Mouse (Mus musculus) spleen, adult 12 weeks (tissue): Measurements from ENCODE around the gene Hsd17b11.

Experiments
- DNase-seq: peaks from one replicate; pipeline ENCODE4 v3.0.0; 2022; ENCODE audit warnings: low spot score

The Hsd17b11 gene

DNA sequence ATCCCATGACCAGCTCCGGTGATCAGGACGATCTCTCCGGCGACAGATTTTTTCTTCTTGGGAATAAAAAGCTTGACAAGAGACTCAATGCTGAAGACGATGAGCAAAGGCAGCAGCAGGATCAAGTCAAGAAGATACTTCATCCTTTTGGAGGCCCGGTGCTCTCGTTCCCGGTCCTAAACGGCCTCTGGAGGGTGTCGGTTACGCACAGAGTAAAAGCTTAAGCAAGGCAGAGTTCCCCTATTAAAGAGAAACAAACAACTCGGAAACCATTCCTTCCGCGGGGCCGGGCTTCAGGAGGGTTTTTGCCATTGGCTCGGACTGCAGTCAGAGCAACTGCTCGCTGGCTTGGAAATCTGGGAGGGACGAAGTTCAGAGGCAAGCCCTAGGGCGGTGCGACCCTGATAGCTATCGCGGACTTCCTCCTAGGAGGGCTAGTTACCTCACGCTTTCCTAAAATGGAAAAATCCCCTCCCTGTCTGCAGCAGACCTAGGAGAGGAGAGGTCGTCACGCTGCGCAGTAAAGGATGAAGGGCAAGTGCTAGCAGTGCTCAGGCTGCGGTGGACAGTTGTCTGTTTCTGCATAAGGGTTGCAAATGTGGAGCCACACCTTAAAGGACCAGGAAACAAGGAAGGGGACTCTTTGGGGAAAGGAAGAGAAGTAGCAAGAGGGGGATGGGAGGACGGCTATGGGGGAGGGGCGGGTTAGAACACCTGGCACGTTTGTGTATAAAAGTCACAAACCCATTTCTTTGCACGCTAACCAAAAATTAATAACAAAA is at the start of gene Hsd17b11:
Gene Hsd17b11, minus strand, starts transcription at position 323 of the 782 bp plus-strand sequence.
- DNase-seq, result peak; percentile 35

DNA sequence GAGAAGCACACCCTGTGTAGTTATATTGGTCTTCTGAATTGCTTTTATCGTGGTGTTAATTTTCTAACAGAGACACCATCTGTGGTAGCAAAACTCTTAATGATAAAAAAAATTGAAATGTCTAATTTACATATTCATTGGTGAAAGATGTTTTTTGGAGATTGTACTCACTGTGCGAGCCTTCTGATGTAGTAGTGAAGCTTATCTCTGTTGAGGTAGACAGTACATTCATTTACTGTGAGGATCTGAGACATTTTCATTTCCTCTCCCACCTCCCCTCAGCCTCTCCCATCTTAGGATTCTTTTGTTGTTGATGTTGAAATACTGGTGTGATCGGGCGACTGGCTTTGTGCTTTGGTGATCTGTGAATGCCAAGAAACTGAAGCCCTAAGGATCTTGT is 49.3 kb upstream of the Hsd17b11 start:
- no peak for DNase-seq

DNA sequence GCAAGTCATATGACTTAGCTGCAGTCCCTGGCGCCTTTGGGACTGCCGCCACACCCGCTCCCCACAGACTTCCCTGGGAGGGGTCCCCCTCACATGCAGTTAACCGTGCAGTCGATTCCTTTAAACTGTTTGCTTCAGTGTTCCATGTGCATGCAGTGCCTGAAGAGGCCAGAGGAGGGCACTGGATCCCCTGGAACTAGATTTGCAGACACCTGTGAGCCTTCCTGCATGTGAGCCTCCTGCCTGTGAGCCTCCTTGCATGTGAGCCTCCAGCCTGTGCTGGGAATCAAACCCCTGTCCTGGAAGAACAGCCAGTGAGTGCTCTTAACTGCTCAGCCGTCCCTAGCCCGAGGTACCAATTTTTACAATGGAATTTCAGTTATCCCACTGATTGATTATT is 47.0 kb upstream of the Hsd17b11 start:
- no peak for DNase-seq

DNA sequence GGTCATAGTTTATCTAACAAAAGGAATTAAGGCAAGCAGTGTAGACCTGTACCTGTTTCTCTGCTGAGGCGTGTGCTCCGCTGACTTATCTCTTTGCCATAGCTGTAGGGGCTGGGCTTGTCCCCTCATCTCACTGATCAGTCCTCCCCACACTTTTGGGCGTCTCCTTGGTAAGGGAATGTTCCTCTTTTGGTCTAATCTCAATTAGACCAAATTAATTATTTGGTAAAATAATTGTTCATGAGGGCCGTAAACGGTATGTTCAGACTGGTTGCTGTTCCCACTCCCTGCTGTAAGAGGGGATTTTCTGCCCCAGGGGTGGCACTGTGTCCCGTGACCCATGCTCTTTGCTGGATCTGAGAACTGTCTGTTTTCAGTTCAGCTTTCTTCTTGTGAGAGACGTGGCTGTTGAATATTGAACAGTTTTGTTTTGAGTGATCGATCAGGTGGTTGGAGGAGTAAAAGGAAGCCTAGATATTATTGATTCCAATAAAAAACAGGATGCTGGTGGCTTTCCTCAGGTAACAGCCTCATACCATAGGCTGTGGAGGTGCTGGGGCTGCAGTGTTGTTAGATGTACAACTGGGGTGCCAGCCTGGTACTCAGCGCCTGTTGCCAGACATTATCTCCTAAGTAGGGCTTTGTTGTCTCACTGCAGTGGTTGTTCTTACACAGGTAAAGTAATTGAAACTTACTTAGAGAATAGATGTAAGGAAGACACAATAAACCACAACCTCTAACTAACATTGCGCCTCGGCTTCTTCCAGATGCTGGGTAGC is 41.2 kb upstream of the Hsd17b11 start:
- no peak for DNase-seq

DNA sequence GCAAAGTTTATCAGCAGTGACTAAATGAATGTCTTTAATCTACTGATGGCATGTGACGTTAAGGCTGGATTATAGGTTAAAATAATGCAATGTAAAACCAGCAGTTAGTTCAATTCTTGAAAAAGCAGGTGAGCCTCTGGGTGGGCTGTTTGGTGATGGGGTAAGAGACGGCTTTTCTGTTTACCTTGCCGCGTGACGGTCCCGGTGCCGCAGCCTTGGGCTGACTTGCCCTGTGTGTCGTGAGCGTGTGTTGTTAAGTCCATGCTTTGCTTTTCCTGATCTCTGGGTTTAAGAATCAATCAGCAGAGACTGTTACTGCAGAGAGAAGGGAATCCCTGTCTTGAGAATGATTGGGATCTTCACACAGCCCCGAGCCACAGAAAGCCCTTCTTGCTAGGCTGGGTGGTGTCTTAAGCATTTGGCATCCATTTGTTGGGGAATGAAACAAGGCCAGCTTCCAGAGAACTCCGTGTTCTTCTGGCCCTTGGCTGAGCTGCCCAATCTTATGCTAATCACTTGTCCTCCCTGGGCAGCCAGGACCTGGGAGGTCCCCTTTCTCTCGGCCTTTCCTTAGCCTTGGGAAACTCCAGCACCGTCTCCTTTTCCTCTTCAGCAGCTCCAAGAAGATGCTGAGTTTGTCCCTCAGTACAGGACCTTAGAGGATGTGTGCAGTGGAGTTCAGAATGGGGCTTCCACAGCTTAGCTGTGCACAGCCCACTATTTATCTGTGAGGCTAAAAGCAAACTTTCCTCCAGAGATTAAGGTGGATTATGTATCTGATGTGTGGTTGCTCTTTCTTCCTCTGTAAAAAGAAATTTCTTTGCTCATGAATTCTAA is 40.4 kb upstream of the Hsd17b11 start:
- no peak for DNase-seq

DNA sequence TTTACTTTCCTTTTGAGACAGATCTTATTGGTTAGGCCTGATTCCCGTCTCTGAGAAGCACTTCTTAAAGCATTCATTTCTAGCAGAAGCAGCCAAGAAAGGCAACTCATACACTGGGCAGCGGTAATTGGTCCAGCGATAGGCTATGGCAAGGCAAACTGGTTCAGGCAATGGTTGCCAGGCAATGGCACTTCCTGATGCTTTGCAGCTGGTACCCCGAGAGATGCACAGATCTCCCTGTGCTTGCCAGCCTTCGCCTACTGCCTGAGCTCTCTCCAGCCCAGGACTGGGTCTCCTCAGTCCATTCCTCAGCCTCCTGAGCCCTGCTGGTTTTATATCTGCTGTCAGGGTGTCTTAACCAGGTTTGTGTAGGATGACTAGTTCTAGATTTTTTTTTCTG is 38.7 kb upstream of the Hsd17b11 start:
- DNase-seq, result no peak

DNA sequence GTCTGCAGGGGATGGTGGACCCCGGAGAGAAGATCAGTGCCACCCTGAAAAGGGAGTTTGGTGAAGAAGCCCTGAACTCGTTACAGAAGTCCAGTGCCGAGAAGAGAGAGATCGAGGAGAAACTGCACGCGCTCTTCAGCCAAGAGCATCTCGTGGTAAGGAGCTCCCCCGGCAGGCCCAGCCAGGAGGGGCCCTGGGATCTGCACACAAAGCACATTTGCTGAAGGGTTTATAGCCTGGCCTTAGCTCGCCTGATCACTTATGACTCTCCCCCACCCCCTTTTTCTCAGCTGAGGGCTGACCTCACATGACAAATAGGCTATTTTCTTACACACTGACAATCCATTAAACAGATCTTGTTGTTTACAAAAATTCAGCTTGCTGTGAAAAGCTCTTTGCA is 37.9 kb upstream of the Hsd17b11 start:
- DNase-seq, result no peak

DNA sequence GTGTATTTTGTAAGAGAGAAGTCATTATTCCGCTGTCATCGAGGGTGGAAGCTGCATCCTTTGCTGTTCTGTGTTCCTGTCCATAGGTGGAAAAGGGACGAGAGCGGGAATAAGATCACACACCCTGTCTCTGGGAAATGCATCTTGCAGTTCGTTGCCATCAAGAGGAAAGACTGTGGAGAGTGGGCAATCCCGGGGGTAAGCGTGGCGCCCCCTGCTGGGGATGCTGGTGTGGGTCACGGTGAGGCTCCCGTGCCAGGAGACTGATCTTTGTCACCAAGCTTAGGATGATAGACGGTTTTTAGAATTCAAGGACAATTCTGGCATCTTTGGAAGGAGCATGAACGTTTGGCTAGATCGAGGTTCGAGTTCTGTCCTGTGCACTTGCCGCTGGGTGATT is 36.3 kb upstream of the Hsd17b11 start:
- DNase-seq, result peak; percentile 39

DNA sequence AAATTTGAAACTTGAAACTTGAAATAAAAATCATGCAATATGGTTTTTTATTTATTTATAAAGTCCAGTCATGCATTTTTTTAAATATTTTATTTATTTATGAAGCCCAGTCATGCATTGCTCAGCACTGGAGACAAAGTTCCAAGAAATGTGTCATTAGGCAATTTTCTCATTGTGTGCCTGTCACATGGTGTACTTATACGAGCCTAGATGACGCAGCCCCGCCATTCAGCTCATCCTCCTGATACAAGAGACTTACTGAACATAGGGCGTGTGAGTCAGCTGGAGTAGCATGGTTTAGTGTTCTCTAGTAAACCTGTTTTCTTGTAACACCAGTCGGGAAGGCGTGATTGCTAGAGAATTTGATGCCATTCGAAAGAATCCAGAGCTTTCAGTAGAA is 34.6 kb upstream of the Hsd17b11 start:
- no peak for DNase-seq

DNA sequence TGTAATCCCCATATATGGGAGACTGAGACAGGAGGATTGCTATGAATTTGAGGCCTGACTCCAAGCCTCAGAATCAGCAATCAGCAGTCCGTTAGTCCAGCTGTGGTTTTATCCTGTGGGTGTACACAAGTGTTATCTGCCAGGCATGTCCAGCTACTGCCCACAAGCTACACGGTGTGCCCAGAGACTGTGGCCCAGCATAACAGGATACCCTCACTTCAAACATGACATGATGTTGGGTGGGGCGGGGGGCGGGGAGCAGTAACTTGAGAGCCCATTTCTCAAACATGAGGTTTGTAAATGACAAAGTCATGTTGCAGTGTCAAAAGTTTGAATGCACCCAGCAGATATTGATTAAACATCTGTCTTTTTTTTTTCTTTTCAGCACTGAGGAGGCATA is 34.1 kb upstream of the Hsd17b11 start:
- no peak for DNase-seq

DNA sequence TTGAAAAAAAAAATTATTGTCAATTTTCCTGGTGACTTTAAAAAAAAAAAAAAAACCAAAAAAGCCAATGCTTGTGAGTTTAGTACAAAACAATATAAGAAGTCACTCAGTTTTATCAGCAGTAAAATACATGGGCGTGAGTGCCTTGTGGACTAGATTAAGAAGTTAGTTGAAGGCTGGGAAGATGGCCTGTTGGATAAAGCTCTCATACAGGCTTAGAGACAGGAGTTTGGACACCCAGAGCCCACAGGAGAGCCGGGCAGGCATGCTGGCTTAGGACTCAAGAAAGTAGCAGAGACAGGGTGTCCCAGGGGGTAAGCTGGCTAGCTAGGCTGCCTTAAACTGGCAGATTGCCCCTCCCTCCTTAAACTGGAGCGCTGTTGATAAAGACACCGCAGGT is 33.2 kb upstream of the Hsd17b11 start:
- DNase-seq, result peak; percentile 21

DNA sequence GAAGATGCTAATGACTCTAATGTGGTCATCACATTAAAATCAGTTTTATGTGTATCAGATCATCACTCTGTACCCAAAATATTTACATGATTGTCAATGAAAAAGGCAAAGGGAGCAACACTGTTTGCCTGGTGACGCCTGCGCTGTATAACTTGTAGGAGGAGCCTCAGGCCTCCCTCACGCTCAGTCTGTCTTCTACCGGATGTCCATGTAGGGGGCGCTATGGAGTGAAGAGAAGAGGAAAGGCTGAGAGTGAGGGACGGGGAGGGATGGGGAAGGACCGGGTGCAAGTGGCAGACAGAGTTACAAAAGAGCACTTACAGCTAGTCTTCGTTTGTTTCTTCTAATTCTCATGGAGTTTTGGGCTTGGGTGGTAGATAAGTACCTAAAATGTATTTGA is 31.2 kb upstream of the Hsd17b11 start:
- peak; percentile 54 for DNase-seq

DNA sequence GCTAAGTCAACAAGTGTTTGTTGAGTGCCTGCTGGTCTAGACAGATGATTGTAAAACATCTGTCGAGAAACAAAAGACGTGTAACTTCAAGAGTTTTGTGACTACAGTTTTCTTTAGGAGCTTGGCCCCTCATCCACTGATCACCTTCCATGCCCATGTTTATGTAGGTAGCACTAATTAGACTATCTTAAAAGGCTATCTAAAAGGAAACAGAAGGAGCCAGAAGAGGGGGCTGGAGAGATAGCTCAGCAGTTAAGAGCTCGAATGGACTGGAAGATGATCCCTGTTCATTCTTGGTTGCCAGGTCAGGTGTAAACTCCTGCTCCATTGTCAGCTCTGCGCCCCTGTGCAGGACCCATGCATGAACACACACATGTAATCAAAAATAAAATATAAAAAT is 26.4 kb upstream of the Hsd17b11 start:
- DNase-seq, result no peak

DNA sequence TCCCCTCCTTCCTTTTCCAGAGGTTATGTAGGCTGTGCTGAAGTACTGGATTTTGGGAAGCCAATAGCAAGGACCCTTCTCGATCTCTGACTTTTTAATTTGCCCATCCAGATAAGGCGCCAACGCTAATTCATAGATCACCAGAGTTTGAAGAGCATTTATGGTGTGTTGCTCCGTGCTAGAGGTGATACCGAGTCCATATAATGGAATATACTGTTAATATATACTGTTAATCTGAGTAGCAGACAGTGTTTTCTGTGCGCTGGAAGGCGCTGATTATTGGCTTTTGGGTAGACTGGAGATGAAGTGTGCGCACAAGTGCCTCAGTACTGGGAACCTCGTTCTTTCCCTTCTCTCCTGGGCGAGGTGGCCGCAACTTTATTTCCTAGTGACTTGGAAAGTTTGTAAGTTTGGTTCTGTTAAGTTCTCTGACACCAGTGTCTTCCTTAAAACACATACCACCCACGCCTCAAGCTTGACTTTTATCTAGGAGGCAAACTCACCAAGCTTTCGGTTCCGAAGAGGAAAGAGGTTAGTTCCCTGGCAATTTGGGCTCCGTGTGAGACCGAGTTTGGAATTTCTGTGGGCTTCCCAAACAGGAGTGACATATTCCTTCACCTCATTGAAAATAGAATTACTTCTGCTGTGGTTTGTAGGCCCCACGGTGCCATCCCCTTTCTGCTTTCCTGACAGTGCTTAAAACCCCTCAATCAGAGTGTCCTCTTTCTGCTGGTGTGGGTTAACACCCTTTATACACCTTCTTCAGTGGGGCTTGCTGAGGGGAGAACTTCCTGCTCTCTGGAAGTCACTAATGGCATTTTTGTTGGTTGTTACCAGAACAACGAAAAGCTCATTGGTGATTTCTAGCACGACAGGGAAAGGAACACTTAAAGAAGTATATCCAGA is 25.7 kb upstream of the Hsd17b11 start:
- DNase-seq, result no peak

DNA sequence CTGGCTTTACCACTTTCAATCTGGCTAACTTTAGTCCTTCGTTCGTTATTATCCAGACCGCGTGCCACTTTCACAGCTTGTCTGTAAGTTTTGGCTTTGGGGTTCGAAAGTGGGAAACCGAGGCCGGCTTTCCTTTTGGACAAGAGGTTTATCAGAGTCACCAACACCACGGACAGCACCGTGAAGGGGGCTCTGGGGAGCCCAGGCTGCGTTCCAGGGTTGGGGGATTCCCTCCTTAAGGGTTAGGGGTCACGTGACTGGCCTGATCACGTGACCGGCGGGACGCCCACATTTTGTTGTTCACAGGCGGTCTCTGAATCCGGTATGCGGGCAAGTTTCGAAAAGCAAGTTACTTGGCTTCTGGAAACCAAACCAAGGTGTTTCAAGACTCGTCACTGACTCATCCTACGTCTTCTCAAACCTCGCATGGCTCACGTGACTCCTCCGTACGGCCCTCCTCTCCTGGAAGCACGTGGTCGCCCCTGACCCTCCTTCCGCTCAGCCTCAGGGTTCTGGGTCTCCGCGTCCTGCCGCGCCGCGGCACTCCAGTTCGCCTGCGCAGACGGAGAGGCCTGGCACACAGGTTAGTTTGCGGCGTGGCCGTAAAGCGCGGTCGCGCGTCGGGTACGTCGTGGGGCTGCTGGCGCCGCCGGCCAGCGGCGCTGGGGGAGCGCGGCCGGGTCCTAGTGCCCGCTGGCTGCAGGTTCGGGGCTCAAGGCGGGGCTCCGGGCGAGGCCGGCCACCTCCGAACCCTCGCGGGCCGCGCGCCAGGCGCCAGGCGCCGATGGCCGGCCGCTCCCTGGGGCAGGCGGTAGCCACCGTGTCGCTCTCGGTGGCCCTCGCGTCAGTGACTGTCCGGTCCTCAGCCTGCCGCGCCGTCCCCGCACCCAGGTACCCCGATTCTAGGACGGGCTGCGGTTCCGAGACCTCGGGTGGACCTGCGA is 24.8 kb upstream of the Hsd17b11 start, which contains the start of gene Nudt9:
Gene Nudt9, plus strand, starts transcription at position 51 of the 944 bp plus-strand sequence.
- DNase-seq, result peak; percentile 96

DNA sequence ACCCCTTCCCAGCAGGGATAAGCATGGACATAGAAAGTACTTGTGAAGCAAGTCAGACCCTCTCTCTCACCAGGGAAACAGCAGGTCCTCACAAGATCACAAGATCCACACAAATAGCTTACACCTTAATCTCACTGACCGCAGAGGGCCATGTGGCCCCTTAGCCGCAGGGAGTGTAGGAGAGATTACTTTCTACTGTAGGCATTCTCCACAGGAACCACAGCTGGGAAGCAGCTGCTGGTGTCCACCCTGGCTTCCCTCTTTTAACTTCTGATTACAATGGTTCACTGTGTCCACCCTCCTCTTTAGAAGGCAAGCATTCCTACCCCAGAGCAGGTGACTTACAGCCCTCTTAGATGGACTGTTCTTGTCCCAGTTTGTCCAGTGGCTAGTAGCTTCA is 22.0 kb upstream of the Hsd17b11 start:
- DNase-seq, result no peak

DNA sequence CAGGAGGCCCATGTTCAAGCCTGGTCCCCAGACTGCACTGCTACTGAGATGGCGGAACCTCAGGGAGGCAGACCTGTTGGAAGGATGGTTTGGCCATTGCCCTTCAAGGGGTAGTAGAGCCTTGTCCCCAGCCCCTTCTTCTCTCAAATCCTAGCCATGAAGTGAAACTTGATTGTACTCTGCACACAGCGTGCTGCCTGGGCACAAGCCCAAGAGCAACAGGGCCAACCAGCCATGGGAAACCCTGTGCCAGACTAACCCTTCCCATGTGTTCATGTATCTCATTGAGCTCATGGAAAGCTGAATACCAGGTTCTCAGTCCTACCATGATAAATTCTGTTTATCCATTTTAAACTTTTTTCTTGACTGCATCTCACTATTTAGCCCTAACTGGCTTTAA is 21.2 kb upstream of the Hsd17b11 start:
- no peak for DNase-seq

DNA sequence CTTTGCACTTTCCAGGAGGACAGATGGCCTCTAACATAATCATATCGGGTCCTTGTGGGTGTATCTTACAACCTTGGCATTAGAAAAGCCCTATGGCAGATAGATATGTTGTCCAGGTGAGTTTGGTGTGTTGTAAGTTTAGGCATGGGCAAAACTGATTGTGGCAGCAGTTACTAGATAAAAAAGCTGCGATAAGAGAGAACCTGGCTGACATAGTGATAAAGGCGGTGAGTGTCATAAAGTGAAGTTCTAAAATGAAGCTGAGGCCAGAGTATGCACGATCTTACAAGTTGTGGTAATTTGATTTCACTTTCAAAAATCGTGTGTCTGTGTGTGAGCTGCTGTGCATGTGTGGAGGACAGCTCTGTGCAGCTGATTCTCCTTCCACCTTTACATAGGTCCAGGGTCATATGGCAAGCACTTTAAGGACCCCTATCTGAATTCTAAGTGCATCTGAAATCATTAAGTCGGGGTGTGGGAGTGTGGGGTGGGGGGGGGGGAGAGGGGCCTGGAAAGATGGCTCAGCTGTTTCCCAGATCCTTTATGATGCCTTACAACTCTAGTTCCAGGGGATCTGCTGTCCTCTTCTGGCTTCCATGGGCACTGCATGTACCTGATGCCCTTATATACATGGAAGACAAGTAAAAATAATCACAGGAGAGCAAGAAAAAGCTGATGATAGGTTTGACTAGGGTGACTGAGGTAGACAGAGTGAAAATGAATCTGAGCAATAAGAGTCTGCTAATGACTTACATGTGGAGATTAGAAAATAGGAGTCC is 17.6 kb upstream of the Hsd17b11 start:
- DNase-seq, result no peak

DNA sequence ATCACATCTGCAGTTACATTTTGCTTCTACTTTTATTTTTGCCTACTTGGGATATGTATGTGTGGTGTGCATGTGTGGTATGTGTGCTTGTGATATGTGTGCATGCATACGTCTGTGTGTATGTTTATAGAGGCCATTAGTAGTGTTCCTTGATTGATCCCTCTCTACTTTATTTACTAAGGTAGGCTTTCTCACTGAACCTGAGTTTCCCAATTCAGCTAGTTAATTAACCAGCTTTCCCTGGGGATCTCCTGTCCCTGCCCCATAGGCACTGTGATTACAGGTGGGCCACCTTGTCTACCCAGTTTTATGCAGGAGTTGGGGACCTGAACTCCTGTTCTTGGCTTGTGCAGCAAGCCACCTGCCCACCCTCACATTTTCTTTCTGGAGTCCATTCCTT is 15.0 kb upstream of the Hsd17b11 start:
- no peak for DNase-seq

DNA sequence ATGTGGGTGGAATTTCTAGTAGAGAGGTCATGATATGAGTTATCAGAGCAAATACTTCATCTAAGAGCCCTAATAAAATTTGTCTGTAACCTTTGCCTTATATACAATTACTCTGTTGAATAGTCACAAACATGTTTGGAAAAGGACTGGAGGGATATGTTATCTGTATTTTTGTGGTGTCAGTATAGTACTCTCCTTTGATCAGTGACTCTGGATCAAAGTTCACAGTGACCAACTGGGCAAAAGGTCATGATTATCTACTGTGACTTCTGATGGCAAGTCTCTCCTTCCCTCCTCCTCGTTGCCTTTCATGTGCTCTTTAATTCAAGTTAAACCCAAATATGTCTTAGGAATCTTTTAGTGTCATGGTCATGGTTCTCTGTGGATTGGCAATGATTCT is 14.1 kb upstream of the Hsd17b11 start:
- DNase-seq, result no peak
